Mouse (Mus musculus) testis, adult 10 weeks (tissue): ENCODE measurements around the gene Otol1. TPM values are rescaled to one million over a fixed set of nuclear protein-coding genes. Genes with fewer than 3 reads are reported as not detected.

Experiments
- polyA plus RNA-seq: library from polyadenylated mRNA; stranded (reverse); fragments of 350-450 nt; fragmentation: Illumina TruSeq; extraction: RNeasy Lipid Tissue Mini Kit (QIAGEN cat#74804); gene quantifications from one replicate; pipeline ENCODE4 v1.2.3, GENCODE M21; 2014; ENCODE audit warnings: low read depth, low replicate concordance

Gene Otol1
- polyA plus RNA-seq, result not detected

GRCm38 (mm10) chr3:70007313-70007712 lies at the start of gene Otol1:
Gene Otol1, plus strand, starts transcription at chr3:70007613.

Other genes with a start within 250 kb of the Otol1 start
- not detected for gene Sptssb, start 147.7 kb upstream of the Otol1 start, polyA plus RNA-seq